Mouse (Mus musculus) heart, postnatal 4 days (tissue): Measurements from ENCODE around the gene Gm36079. TPM values are rescaled to one million over a fixed set of nuclear protein-coding genes. Genes with fewer than 3 reads are reported as not detected.
"Not testable (repeated sequence)": the region's sequence is repeated elsewhere in the genome, so short reads cannot be mapped to it uniquely, and the experiment has no call there.

Experiments
- DNase-seq: peaks from one replicate; pipeline ENCODE4 v3.0.0; 2021
- total RNA-seq, 2 experiments: library from RNA; stranded (reverse); gene quantifications; 2 replicates each; pipeline ENCODE4 v1.2.3; 2021

Gene Gm36079
- total RNA-seq = not detected

DNA sequence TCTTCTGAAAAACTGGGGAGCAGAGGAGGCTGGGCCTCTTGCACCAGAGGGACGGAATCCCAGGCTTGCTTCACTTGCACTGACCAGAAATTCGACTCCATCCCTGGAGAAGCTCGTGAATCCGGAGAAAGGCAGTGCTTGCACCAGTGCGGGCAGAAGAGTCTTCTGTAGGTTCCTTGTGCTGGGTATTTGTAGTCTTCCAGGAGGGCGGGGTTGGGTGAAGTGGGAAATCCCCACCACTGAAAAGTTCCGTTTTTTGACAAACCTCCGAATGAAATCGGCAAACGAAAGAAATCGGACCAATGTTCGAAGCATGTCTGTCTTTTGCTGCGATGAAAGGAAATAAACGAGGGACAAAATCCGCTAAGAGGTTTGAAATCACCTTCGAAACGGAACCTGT is at the start of gene Gm36079:
Gene Gm36079, minus strand, starts transcription at position 101 of the 400 bp plus-strand sequence.
- not testable (repeated sequence) for DNase-seq

- not testable (repeated sequence) for DNase-seq
Measured at GRCm38 (mm10) chr13:120070878-120071277, 44.1 kb upstream of the Gm36079 start.

DNA sequence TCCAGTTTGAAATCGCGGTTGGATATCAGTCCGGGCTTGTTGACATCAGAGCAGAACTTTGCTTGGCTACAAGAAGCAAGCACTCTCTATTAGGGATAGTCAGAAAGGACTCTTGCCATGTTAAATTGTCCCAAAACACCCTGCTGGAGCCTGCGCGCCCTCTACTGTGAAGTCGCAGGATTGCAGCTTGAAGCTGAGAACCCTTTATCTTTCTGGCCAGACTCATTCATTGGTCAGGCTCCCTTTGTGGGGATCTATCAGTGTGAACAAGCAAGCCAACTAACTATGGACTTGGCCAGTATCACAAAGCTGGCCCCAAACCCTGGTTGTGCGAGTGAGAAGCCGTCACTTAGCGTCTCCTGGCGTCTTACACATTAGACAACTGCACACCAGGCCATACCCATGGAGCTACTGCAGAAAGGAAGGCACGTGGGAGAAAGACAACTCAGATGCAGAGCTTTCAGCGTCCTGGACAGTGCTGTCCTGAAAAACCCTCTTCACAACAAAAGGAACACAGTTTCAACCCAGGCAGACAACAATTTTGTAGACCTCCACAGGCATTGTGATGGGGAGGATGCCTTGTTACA is 43.3 kb upstream of the Gm36079 start:
- DNase-seq = not testable (repeated sequence)

DNA sequence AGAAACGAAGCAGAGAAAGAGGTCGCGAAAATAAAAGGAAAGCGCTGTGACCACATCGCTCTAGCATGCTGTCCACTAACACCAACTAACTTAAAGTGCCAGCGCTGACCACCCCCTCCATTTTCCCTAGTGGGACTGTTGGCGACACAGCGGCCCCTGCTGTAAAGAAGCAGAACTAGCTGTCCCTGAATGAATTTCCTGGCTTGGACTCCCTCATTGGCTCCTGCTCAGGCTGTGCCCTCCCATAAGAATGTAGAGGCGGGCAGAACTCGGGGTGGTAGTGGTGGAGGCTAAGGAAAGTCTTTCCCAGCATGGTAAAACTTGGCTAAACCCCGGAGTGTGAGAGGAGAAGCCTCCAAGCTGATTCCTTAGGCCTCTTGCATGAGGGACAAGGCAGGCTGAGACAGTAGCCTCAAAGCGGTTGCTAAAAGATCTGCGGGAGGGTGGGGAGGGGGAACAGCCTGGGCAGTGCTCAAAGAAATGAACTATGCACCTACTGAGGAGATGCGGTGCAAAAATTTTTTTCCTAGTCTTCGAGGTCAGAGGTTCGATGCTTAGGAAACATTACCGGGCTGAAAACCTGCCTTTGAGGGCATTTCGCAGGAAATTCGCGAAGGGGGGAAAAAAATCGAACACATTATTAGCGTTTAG is 36.8 kb upstream of the Gm36079 start:
- not testable (repeated sequence) for DNase-seq

DNA sequence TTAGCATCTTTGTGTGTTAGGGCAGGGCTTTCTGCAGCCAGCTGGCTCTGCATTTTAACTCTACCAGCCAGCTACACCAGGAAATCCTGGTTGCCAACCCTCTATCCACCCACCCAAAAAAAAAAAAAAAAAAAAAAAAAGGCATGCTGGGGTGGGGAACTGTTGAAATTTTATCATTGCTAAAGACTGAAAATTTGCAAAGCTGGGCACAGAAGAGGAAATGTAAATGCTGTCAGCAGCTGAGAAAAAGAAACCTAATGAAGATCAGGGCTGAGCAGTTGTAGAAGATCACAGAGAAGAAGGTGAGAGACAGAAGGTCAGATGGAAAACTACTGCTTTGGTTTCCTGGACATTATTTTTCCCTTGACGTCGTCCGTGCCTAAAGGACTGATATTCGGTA is 36.1 kb upstream of the Gm36079 start:
- DNase-seq = not testable (repeated sequence)

DNA sequence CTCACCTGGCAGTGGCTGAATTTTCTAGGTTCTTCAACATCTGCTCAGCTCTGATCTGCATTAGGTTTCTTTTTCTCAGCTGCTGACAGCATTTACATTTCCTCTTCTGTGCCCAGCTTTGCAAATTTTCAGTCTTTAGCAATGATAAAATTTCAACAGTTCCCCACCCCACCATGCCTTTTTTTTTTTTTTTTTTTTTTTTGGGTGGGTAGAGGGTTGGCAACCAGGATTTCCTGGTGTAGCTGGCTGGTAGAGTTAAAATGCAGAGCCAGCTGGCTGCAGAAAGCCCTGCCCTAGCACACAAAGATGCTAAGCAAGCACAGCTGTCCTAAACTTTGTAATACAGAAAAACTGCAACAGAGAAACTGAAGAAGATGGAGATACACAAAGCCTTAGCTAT is 25.3 kb upstream of the Gm36079 start, which contains the start of gene Gm21188:
Gene Gm21188, minus strand, starts transcription at position 110 of the 400 bp plus-strand sequence.
- DNase-seq = not testable (repeated sequence)

- DNase-seq = not testable (repeated sequence)
Measured at GRCm38 (mm10) chr13:120048608-120049007, 21.8 kb upstream of the Gm36079 start.

DNA sequence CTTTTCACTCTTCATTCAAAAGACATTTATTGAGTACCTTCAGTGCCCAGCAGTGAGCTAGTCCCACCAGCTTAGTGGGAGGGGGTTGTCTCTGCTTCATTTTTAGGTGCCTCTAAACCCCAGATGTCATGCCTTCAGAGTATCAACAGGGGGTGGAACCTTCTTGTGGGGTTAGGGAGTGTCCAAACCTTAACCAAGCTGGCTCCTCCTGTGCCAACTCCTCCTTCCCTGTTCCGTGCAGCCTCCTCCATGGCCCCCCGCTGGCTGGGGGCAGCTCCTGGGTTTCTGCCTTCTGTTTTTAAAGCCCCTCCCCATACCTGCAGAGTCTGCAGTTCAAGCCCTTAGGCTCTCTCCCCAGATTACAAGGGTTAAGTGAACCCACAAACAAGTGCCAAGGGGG is 21.4 kb upstream of the Gm36079 start:
- not testable (repeated sequence) for DNase-seq

DNA sequence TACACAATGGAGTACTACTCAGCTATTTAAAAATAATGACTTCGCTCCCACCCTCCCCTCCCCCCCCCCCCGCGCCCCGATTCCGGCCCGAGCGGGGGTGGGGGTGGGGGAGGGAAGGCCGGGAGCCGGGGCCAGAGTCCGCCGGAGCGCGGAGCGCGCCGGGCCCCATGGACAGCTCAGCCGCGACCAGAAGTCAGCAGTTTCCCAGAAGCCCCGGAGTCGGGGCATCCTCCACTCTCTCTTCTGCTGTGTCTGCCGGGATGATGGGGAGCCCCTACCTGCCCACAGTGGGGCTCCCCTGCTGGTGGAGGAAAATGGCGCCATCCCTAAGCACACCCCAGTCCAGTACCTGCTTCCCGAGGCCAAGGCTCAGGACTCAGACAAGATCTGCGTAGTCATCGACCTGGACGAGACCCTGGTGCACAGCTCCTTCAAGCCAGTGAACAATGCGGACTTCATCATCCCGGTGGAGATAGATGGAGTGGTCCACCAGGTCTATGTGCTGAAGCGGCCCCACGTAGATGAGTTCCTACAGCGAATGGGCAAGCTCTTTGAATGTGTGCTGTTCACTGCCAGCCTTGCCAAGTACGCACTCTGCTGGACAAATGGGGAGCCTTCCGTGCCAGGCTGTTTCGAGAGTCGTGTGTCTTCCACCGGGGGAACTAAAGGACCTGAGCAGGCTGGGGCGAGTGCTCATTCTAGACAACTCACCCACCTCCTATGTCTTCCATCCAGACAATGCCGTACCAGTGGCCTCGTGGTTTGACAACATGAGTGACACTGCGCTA is 19.8 kb upstream of the Gm36079 start:
- not testable (repeated sequence) for DNase-seq

DNA sequence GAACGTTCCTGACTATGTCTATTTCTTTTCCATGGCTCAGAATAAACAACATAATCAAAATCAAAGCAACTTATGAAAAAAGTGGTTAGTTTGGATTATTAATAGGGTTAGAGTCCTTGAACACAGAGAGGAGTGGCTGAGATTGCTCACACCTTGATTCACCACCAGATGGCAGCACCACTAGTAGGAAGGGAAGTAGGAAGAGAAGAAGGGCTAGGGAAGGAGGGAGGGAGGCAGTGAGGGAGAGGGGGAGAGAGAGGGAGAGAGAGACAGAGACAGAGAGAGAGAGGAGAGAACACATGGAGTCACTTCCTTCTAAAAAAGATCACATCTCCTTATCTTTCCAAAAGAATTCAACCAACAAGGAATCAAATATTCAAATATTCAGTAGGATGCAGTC is 14.3 kb upstream of the Gm36079 start:
- peak; percentile 62 for DNase-seq

DNA sequence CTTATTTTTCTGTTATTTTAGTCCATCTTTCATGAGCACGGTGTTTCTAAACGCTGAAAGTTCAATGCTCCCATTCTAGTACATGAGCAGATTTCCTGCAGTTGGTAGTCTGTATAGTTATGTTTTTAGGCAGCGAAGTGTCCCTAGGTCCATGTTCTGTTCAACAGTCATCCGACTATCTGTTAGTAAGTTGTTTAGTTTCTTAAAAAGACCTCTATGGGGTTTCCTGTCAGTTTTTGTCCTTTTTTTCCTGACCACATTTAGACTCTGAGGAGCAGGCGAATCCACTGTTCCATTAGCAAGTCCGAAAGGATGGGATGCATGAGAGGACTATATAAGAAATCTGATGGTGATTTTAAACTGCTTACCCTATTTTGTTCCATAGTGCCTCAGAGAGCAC is 11.1 kb upstream of the Gm36079 start:
- DNase-seq = not testable (repeated sequence)

- DNase-seq = peak; percentile 27
Measured at GRCm38 (mm10) chr13:120036577-120037115, 9.8 kb upstream of the Gm36079 start.

DNA sequence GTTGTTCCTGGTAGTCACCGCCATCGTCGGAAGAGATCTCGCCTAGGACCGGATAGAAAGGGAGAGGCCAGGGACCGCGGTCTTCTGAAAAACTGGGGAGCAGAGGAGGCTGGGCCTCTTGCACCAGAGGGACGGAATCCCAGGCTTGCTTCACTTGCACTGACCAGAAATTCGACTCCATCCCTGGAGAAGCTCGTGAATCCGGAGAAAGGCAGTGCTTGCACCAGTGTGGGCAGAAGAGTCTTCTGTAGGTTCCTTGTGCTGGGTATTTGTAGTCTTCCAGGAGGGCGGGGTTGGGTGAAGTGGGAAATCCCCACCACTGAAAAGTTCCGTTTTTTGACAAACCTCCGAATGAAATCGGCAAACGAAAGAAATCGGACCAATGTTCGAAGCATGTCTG is 8.3 kb upstream of the Gm36079 start:
- DNase-seq = peak; percentile 12

GRCm38 (mm10) chr13:120034637-120035036 is 7.8 kb upstream of the Gm36079 start:
- DNase-seq = not testable (repeated sequence)

- peak; percentile 31 for DNase-seq
Measured at GRCm38 (mm10) chr13:120033516-120034190, 6.8 kb upstream of the Gm36079 start.

DNA sequence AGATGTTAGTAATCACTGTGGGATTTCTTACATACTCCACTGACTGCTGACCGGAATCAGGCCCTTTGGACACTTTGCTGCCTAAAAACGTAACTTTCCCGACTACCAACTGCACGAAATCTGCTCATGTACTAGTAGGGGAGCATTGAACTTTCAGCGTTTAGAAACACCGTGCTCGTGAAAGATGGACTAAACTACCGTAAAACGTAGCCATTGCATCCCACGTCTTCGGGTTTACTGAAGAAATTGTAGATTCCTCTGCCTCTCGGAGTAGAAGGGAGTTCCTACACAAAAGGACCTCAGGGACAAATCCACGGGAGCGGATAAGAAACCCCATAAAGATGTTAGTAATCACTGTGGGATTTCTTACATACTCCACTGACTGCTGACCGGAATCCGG is 4.9 kb upstream of the Gm36079 start:
- DNase-seq = peak; percentile 43

DNA sequence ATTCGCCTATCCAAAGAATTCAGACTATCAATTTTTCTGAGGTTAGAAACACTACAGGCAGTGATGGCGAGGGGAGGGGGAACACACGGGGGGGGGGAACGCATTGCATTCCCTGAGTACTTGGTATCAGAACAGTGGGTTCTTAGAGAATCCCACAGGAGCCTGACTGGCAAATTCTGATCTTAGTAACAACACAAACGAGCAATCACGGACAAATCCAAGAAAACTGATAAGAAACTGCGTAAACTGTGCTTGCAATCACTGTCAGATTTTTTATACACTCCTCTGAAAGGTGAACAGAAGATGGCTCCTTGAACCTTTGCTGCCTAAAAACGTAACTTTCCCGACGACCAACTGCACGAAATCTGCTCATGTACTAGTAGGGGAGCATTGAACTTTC is 557 bp upstream of the Gm36079 start:
- DNase-seq = not testable (repeated sequence)

DNA sequence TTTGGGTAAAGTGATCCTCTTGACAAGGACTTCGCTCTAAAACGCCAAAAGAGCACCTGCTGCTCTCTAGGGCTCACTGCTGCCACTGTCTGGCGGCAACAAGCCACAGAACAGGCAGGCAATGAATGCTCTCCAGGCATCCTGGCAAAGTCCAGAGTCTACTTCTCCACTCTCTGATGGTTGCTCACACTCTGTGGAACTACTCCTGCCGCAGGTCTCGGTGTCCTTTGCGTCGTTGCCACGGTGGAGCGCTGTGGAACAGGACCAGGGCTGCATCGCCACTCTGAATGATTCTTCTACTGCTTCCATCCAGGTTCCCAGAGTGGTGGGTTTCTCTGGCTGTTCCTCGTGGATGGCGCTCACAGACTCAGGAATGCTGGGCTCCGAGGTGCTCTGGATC is 438 bp downstream of the Gm36079 start:
- DNase-seq = not testable (repeated sequence)

DNA sequence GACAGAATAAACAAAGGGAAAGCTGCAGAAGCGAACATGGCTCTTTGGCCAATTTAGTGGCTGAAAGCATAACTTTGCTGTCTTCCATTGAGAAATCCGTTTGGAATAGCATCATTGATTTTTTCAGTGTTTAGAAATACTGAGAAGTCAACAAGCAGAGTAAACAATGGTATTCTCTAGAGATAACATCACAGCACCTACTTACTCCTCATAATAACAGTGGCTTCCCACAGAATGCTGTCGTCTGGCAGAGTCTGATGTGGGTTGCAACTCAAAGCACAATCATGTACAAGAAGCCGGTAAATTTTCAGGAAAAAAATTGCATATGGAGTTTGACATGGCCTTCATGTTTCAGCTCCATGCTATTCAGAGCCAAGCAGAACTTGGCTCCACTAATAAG is 1.2 kb downstream of the Gm36079 start:
- DNase-seq = peak; percentile 9

- not testable (repeated sequence) for DNase-seq
Measured at GRCm38 (mm10) chr13:120025004-120025403, 1.8 kb downstream of the Gm36079 start.

DNA sequence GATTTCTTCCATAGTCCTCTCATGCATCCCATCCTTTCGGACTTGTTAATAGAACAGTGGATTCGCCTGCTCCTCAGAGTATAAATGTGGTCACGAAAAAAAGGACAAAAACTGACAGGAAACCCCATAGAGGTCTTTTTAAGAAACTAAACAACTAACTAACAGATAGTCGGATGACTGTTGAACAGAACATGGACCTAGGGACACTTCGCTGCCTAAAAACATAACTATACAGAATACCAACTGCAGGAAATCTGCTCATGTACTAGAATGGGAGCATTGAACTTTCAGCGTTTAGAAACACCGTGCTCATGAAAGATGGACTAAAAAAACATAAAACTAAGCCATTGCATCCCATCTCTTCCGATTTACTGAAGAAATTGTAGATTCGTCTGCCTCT is 2.2 kb downstream of the Gm36079 start:
- not testable (repeated sequence) for DNase-seq

GRCm38 (mm10) chr13:120021477-120021876 is 5.3 kb downstream of the Gm36079 start:
- DNase-seq = peak; percentile 25
